Mouse (Mus musculus): ENCODE measurements around the gene Tssc4.

Gene Tssc4

DNA sequence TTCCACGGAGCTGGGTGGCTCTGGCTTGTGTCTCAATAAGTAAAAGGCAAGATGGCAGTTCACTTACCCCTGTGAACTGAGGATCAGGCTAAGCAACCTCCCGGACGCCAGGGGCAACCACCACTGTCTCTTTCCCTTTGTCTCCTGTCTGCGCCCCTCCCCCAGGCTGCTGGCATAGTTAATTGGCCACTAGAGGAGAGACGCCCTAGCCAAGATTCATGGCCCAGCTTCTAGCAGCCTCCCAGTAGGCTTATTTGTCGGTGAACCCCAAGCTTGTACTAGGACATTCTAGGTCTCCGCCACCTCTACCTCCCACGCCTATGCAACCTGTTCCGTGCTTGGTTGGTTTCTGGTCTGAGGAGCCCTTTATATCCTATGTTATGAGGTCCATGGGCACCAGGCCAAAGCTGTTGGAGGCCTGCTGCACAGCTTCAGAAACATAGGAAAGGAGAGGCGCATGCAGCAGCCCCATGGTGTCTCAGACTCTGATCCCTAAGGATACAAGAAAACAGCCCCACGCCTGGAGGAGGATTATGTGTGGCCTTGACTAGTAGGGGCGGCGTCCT lies 650 bp upstream of the Tssc4 start:
- DNase-seq (ENCODE audit: low spot score): peak; percentile 63

- no peak for DNase-seq (ENCODE audit: low spot score)
These were observed 827 bp downstream of the Tssc4 start for GRCm38 (mm10) chr7:143069751-143070400.

DNA sequence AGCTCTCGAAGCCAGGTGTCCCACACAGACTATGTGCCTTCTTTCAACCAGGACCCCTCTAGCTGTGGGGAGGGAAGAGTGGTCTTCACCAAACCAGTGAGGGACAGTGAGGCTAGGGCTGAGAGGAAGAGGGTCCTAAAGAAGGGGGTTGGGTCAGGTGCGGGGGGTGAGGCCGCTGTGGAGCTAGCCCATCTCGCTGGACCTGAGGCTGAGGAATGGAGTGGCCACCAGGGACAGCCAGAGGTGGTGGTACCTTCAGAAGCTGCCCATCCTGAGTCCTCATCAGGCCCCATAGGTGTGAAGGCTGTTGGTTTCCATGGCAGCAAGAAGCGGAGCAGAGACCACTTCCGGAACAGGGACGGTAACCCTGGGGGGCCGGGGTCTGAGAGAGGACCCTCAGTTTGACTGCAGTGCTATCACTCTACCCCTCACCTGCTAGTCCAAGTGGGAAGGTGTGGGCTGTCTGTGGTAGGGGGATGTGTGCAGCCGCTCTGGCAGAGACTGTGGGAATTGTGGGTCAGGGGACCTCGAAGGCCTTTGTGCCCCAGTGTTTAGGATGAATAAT lies 1.5 kb downstream of the Tssc4 start:
- no peak for DNase-seq (ENCODE audit: low spot score)

DNA sequence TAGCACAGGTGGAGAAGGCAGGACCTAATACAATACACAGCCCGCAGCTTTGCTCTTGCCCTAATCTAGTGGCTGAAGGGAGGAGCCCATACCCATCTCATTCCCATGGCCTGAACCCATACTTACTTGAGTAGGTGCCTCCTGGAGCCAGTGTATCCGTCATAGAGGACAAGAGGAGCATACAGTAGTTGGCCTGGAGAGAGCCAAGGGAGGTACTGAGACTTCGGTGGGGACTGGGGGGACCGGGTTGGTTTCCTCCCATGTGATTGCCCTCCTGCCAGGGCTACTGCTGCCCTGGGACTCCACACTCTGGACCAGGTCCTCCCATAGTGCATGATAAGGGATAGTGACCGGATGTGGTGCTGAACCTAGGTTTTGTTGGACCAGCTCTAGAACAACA lies 3.6 kb downstream of the Tssc4 start:
- no peak for DNase-seq (ENCODE audit: low spot score)

GRCm38 (mm10) chr7:143073086-143073485 lies 4.0 kb downstream of the Tssc4 start:
- DNase-seq (ENCODE audit: low spot score): no peak

GRCm38 (mm10) chr7:143075394-143075793 lies 6.3 kb downstream of the Tssc4 start:
- no peak for DNase-seq (ENCODE audit: low spot score)

DNA sequence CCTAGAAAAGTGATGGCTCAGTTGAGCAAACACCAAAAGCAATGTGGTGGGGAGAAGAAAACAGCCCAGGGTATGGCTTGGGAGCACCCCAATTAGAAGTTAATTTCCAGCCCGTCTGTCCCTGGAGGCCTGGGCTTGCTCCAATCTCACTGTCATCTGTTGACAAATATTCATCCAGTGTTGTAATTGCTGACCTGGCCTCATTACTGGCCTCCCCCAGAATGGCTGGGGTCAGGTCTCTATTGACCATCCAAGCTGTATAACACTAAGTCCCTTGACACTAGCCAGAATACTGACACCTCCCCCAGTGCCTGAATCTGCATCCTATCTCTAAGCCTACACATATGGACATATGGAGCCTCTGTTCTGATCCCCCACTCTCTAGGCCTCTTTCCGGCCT lies 8.3 kb downstream of the Tssc4 start:
- DNase-seq (ENCODE audit: low spot score): no peak

- DNase-seq (ENCODE audit: low spot score): no peak
These were observed 13.0 kb downstream of the Tssc4 start for GRCm38 (mm10) chr7:143082024-143082423.

GRCm38 (mm10) chr7:143083708-143084107 lies 14.7 kb downstream of the Tssc4 start:
- no peak for DNase-seq (ENCODE audit: low spot score)

- no peak for DNase-seq (ENCODE audit: low spot score)
These were observed 17.3 kb downstream of the Tssc4 start for GRCm38 (mm10) chr7:143086366-143086765.

DNA sequence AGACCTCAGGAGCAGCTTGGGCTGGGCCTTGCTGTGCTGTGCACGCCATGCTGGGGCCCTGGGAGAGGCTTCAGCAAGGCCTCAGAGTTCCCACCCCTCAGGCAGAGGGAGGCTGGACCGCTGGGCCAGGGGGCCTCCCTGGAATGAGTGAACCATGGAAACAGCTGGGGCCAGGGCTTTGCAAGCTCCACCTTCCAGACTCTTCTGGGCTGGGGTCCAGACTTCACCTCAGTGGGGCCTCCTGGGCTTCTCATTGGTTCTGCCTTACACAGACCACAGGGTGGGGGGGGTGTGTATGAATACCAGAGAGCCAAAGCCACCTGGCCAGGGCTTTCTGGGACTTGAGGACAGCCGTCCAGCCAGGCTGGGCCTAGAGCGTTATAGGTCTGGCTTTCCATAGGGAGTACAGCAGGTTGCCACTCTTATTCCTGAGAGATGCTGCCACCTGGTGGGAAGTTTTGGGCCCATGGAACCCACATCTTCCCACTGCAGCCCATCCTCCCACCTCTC lies 18.1 kb downstream of the Tssc4 start:
- no peak for DNase-seq (ENCODE audit: low spot score)

- no peak for DNase-seq (ENCODE audit: low spot score)
These were observed 24.8 kb downstream of the Tssc4 start for GRCm38 (mm10) chr7:143093847-143094246.

DNA sequence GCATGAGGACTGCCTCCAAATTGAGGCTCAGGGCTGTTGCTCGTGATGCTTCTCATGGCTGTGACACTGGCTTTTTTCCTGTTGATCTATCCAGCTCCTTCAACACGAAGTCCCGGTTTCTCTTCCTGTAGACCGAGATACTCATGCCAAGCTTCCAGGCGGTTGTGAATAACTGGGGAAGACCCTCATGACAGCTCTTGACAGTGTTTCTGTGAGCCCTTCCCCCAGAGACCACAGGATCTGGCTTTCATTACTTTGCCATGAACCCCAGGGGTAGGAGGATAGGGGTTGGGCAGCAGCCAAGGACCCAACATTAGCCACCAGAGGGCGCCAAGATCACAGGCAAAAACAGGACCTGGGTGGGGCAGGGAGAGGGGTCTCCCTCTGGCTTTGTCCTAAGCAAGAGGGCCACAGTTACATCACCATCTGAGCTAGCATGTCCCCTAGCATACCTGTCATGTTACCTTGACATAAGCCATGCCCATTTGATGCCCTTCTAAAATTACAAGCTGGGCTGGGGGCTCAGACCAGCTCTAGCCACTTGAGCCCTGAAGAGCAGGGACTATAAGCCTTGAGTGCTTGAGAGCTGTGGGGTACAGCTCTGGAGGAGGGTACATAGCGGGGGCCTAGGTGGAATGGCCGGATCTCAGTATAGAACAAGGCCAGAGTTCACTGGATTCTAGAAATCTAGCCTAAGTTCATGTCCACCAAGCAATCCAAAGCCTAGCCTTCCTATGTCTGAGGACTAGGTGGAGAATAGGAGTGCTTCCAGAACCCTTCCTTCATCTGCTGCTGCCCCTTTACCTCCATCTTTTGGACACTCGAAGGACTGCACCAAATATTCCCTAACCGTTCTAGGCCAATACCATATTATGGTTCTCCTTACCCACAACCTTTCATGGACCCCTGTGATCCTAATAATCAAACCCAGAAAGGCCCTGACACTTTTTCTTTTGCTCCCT lies 25.8 kb downstream of the Tssc4 start, which contains the start of gene Trpm5:
TSS of gene Trpm5 (minus strand) at position 51 of the 962 bp plus-strand sequence.
- DNase-seq (ENCODE audit: low spot score): no peak

- DNase-seq (ENCODE audit: low spot score): no peak
These were observed 26.5 kb downstream of the Tssc4 start for GRCm38 (mm10) chr7:143095554-143095907.

DNA sequence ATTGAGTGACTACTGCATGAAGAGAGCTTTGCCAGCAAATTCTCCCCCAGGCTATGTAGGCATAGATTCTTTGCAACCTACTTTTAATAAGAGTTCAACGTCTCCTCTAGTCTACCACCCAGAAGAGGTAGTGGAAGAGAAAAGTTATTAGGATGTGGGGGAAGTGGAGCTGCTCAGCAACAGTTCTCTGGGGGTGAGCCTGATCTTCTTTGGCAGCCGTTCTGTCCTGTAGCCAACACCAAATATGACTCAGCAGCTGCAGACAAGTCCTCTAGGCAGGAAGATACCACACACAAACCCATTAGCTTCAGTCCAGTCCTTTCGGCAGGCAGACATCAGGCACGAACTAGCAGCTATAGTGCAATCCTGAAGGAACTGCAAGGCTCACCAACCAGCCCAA lies 31.7 kb downstream of the Tssc4 start:
- DNase-seq (ENCODE audit: low spot score): no peak

- DNase-seq (ENCODE audit: low spot score): no peak
These were observed 36.3 kb downstream of the Tssc4 start for GRCm38 (mm10) chr7:143105258-143105897.

DNA sequence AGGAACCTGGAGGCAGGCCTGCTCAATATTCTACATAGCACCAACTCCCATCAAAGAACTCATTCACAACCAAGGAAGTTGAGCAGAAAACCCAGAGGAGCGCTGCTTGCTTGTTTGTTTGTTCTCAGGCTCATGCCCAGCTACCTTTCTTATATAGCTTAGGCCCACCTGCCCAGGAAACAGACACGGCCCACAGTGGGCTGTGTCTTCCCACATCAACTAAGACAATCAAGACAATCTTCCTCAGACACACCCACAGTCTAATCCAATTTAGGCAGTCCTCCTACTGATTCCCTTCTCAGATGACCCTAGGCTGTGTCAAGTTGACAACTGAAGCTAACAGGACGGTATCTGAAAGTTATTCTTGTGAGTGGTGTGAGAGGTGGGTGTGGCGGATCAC lies 37.0 kb downstream of the Tssc4 start, which contains the start of gene Kcnq1:
TSS of gene Kcnq1 (plus strand) at position 301 of the 400 bp plus-strand sequence.
- no peak for DNase-seq (ENCODE audit: low spot score)

GRCm38 (mm10) chr7:143106672-143107465 lies 37.8 kb downstream of the Tssc4 start:
- DNase-seq (ENCODE audit: low spot score): no peak

DNA sequence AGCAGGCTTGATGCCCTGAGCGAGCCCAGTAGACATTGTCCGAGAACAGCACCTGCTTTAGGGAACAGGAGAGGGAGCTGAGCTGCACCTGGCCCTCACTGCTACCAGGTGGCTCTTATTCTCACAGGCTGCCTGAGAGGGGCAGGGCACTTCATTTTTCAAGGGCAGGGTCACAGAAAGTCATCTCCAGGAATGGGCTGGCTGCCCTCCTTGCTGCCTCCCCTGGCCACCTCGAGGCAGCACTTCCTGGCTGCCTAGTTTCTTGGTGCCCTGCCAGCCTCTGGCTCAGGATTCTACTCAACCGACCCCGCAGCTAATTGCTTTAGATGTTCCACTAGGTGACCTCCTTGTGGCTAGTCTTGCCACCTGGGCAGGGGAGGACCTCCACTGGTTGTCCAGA lies 39.2 kb downstream of the Tssc4 start:
- DNase-seq (ENCODE audit: low spot score): no peak

- no peak for DNase-seq (ENCODE audit: low spot score)
These were observed 40.1 kb downstream of the Tssc4 start for GRCm38 (mm10) chr7:143108996-143109660.
